Mouse (Mus musculus): ENCODE results near the gene Rnf121. TPM values are rescaled to one million over a fixed set of nuclear protein-coding genes. Genes with fewer than 3 reads are reported as not detected.

Rnf121 gene
- polyA plus RNA-seq, 1 experiment, result 31.9 TPM

DNA sequence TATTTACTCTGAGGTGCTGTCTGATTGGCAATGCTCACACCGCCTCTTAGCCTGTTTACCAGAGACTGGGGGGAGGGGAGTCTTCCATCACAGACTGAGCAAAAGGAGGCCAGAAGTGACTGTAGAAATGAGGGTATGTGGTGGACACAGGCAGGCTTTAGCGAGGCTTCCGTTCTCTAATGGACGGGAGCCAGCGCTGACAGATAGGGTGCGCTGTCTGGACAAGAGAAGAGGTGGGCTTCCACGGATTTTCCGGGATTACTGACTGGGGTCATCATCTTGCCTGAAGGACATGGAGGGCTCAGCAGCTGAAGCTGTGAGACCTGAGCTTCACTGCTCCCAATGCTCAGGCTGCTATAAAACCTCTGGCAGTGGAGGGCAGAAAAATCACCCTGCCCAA lies 37.0 kb upstream of the Rnf121 start:
- no peak for TF ChIP-seq POLR2A (IDR thresholded peaks at IDR 0.05; ENCODE audit: borderline replicate concordance, extremely low read depth, low read depth, low read length)
- TF ChIP-seq CTCF (IDR thresholded peaks at IDR 0.05; ENCODE audit: insufficient read depth, low read length), result no peak
- DNase-seq, result no peak
- WGBS, result 58% methylated on average over 8 of the region's 8 CpGs
- Histone ChIP-seq H3K4me3 (replicated peaks; ENCODE audit: extremely low read depth, low read depth, low read length) (no peak overlapping the region), H3K4me1 (ENCODE audit: control insufficient read depth, insufficient read depth, low read length) (peaks cover 2% of the 10 kb centered on the region; the same call in 1 of the 2 replicates)

- no peak for DNase-seq
- 82% methylated on average over 5 of the region's 5 CpGs for WGBS
- TF ChIP-seq CTCF (IDR thresholded peaks at IDR 0.05; ENCODE audit: insufficient read depth, low read length) (no peak), POLR2A (IDR thresholded peaks at IDR 0.05; ENCODE audit: borderline replicate concordance, extremely low read depth, low read depth, low read length) (no peak)
- peaks cover 2% of the 10 kb centered on the region; the same call in 1 of the 2 replicates for H3K4me1 ChIP-seq (ENCODE audit: control insufficient read depth, insufficient read depth, low read length)
- H3K4me3 ChIP-seq (replicated peaks; ENCODE audit: extremely low read depth, low read depth, low read length), result no peak within 1 kb of the TSS
Observed at GRCm38 (mm10) chr7:102101487-102101886, 36.2 kb upstream of the Rnf121 start, which contains the start of gene Art1. TSS of gene Art1 (plus strand) at chr7:102101743.

DNA sequence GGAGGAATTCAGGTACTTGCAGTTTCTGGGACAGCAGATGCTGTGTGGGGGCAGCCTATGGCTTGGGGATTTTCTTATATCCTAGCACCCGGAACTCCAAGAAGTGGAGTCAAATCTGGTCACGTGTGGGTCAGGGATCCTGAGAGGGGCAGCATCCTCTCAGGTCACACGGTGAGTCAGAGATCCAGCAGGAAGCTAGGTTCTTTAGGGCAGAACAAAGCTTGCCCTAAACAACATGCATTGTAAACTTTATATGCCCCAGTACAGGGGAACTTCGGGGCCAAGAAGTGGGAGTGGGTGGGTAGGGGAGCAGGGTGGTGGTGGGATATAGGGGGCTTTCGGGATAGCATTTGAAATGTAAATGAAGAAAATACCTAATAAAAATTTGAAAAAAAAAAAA lies 35.6 kb upstream of the Rnf121 start:
- 68% methylated on average over 5 of the region's 5 CpGs for WGBS

DNA sequence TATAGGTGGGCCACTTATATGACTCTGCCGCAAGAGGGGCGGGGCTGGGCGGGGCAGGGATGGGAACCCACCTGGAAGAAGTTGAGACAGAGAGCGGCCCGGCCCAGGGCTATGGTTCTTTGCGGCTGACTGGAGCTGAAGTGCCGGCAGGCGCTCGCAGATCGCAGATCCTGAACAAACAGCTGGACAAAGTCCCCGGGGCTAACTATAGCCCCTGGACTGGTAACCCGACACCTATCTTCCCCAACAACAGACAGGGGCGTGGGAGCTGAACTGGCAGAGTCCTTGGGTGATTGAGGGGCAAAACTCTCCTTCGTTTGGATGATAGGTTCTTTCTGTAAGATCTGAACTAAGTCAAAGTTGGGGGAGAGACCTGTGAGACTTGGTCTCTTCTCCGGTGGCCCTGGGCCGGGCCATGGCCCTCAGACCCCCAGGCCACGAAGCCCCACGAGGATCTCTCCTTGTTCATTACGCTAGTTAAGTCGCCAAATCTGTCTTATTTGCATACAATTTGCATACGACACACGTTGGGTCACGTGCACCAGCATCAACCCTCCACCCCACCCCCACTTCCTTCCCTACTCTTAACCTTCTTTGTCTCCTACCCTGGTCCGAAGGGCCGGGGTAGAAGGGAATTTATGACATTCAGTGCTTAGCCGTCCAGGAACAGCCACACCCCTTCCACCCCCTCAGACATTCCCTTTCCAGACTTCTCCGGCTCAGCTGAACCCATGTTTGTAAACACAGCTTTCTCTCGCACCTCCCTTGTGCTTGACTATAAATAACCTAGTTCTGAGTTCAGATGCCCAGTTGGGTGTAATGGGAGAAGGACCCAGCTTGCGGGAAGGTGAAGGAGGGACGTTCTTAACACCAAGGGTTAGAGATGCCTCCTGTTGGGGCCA lies 34.7 kb upstream of the Rnf121 start:
- Histone ChIP-seq H3K4me1 (ENCODE audit: control insufficient read depth, insufficient read depth, low read length) (peaks cover 2% of the 10 kb centered on the region; the same call in 1 of the 2 replicates), H3K4me3 (replicated peaks; ENCODE audit: extremely low read depth, low read depth, low read length) (peak overlapping the region; percentile 25)
- DNase-seq, result no peak
- TF ChIP-seq CTCF (IDR thresholded peaks at IDR 0.05; ENCODE audit: insufficient read depth, low read length) (no peak), POLR2A (IDR thresholded peaks at IDR 0.05; ENCODE audit: borderline replicate concordance, extremely low read depth, low read depth, low read length) (no peak)
- 9% methylated on average over 30 of the region's 30 CpGs for WGBS

More for the DNA sequence above, 35.6 kb upstream of the Rnf121 start:
- DNase-seq, result no peak
- TF ChIP-seq POLR2A (IDR thresholded peaks at IDR 0.05; ENCODE audit: borderline replicate concordance, extremely low read depth, low read depth, low read length) (no peak), CTCF (IDR thresholded peaks at IDR 0.05; ENCODE audit: insufficient read depth, low read length) (no peak)
- Histone ChIP-seq H3K4me1 (ENCODE audit: control insufficient read depth, insufficient read depth, low read length) (peaks cover 2% of the 10 kb centered on the region; the same call in 1 of the 2 replicates), H3K4me3 (replicated peaks; ENCODE audit: extremely low read depth, low read depth, low read length) (no peak overlapping the region)

- Histone ChIP-seq H3K4me1 (ENCODE audit: control insufficient read depth, insufficient read depth, low read length) (no peaks in the 10 kb centered on the region), H3K4me3 (replicated peaks; ENCODE audit: extremely low read depth, low read depth, low read length) (no peak overlapping the region)
- TF ChIP-seq CTCF (IDR thresholded peaks at IDR 0.05; ENCODE audit: insufficient read depth, low read length), result no peak
- TF ChIP-seq POLR2A (IDR thresholded peaks at IDR 0.05; ENCODE audit: borderline replicate concordance, extremely low read depth, low read depth, low read length), result no peak
- WGBS, result 65% methylated on average over 4 of the region's 4 CpGs
- no peak for DNase-seq
Observed at GRCm38 (mm10) chr7:102087336-102087735, 22.1 kb upstream of the Rnf121 start.

GRCm38 (mm10) chr7:102084041-102084696 lies 18.9 kb upstream of the Rnf121 start:
- WGBS, result 84% methylated on average over 26 of the region's 26 CpGs
- no peak for DNase-seq

GRCm38 (mm10) chr7:102082816-102083215 lies 17.5 kb upstream of the Rnf121 start, which contains the start of gene Trpc2:
TSS of gene Trpc2 (plus strand) at chr7:102083116.
- 79% methylated on average over 5 of the region's 5 CpGs for WGBS
- TF ChIP-seq CTCF (IDR thresholded peaks at IDR 0.05; ENCODE audit: insufficient read depth, low read length) (no peak), POLR2A (IDR thresholded peaks at IDR 0.05; ENCODE audit: borderline replicate concordance, extremely low read depth, low read depth, low read length) (no peak)
- no peak for DNase-seq
- Histone ChIP-seq H3K4me1 (ENCODE audit: control insufficient read depth, insufficient read depth, low read length) (no peaks in the 10 kb centered on the region), H3K4me3 (replicated peaks; ENCODE audit: extremely low read depth, low read depth, low read length) (no peak within 1 kb of the TSS)

More at GRCm38 (mm10) chr7:102084041-102084696, 18.9 kb upstream of the Rnf121 start:
- Histone ChIP-seq H3K4me3 (replicated peaks; ENCODE audit: extremely low read depth, low read depth, low read length) (no peak overlapping the region), H3K4me1 (ENCODE audit: control insufficient read depth, insufficient read depth, low read length) (no peaks in the 10 kb centered on the region)
- TF ChIP-seq POLR2A (IDR thresholded peaks at IDR 0.05; ENCODE audit: borderline replicate concordance, extremely low read depth, low read depth, low read length) (no peak), CTCF (IDR thresholded peaks at IDR 0.05; ENCODE audit: insufficient read depth, low read length) (no peak)

DNA sequence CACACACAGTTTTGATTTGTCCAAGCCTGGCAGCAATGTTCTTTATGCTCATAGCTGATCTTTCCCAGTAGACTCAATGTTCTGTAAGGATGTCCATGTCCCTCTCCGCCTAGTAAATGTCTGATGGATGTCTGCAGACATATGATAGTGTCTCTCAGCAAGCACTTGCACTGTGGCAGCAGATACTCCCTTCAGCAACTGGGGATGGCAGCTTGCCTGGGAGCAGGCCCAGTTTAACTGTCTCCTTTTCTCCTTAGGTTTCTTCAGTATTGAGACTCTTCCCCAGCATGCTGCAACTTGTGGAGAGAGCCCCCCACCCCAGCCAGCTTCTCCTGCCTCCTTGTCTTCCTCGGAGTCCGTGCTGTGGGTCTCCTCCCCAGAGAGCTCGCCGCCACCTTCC lies 16.5 kb upstream of the Rnf121 start:
- H3K4me3 ChIP-seq (replicated peaks; ENCODE audit: extremely low read depth, low read depth, low read length), result no peak overlapping the region
- WGBS, result 95% methylated on average over 5 of the region's 5 CpGs
- TF ChIP-seq CTCF (IDR thresholded peaks at IDR 0.05; ENCODE audit: insufficient read depth, low read length) (no peak), POLR2A (IDR thresholded peaks at IDR 0.05; ENCODE audit: borderline replicate concordance, extremely low read depth, low read depth, low read length) (no peak)
- DNase-seq, result no peak
- no peaks in the 10 kb centered on the region for H3K4me1 ChIP-seq (ENCODE audit: control insufficient read depth, insufficient read depth, low read length)

- H3K4me3 ChIP-seq (replicated peaks; ENCODE audit: extremely low read depth, low read depth, low read length), result no peak overlapping the region
- WGBS, result 72% methylated on average over 8 of the region's 8 CpGs
- TF ChIP-seq POLR2A (IDR thresholded peaks at IDR 0.05; ENCODE audit: borderline replicate concordance, extremely low read depth, low read depth, low read length) (no peak), CTCF (IDR thresholded peaks at IDR 0.05; ENCODE audit: insufficient read depth, low read length) (no peak)
- H3K4me1 ChIP-seq (ENCODE audit: control insufficient read depth, insufficient read depth, low read length), result no peaks in the 10 kb centered on the region
- DNase-seq, result no peak
Observed at GRCm38 (mm10) chr7:102080311-102080710, 15.0 kb upstream of the Rnf121 start.

All from lung, adult 2 months (tissue).